Mouse (Mus musculus) Muller cell, postnatal 12 days (primary cell): ENCODE measurements around the gene Eif2b5.
"Not testable (repeated sequence)": the region's sequence is repeated elsewhere in the genome, so short reads cannot be mapped to it uniquely, and the experiment has no call there.

Source experiments
- DNase-seq: peaks from one replicate; pipeline ENCODE4 v3.0.0-alpha.2; 2015; ENCODE audit errors: inconsistent ontology term

The Eif2b5 gene

DNA sequence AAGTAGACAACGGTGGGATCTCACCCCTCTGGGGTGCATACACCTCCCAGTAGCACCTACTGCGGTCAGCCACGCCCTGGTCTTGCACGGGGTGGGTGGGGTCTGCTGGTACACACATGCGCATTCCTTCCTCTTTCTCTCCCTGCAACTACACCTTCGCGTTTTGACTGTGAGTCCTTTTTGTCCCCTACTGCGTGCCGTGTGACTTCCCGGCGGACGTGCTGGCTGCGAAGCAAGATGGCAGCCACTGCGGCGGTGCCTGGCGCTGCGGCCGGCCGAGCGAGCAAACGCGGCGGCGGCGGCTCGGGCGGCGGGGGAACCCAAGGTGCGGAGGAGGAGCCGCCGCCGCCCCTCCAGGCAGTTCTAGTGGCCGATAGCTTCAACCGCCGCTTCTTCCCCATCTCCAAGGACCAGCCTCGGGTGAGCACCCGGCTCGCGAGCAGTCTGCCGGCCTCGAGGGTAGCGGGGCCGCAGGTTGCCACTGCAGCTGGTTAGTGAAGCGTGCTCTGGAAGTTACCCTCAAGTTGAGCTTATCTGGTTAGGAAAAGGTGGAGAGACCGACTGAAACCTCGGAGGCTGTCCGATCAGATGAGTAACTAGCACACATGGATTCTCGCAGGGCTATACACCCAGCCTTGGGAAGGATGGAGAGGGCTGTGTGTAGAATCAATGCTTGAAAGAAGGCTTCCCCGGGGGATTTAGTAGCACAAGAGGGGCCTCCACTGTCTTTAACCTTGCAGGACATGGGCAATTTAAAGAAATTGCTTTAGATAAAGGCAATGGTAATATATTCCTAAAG lies at the start of gene Eif2b5:
Gene Eif2b5, plus strand, starts transcription at position 141 of the 799 bp plus-strand sequence.
- peak; percentile 91 for DNase-seq

DNA sequence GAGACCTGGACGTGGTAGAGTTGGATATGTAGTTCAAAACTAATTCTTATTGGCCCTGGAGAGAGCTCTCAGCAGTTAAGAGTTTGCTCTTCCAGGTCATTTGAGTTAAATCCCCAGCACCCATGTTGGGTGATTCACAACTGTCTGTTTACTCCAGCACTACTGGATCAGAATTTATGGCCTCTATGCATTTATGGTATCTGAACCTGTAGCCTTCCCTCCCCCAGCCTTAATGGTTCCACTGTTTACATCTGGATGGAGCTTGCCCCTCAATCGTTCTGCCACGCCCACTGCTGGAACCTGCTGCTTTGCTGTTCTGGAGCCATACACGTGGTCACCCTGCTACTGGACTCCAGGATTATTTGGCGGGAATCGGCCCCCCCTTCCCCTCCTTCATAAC lies 46.8 kb upstream of the Eif2b5 start:
- DNase-seq: no peak

DNA sequence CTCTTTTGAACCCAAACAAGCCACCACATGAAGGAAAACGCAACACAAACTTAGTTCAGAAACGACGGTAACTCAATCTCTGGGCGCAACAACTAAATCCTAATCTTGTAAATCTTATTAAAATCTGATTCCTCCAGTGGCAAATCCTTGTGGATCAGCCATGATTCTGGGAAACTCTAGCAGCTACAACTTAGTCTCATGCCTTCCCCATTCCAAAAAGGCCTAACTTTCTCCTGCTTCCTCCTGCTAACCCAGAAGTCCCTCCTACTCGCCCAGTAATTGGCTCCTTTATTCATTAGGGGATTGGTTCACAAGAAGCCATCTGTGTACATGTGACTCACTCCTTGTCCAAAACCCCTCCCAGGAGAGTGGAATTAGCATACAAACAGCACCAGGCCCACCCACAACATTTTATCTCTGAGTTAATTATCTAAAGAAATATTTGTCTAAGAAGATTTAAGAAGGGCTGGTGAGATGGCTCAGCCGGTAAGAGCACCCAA lies 44.4 kb upstream of the Eif2b5 start:
- DNase-seq: no peak

DNA sequence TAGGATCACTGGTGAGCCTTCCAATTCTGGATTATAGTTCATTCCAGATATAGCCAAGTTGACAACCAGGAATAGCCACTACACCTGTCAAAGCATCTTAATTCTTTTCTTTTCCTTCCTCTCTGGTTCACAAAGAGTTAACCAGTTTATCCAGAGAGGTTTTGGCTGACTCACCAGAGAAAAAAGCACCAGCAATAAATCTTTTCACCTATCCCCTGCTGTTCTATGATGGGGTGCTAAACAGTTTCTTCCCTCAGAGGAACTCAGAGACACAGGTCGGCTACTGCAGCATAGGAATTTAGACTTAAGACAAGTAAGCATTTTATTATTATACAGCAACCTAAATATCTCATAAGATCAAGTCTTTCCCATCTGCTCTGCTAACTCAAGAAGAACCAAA lies 42.5 kb upstream of the Eif2b5 start:
- no peak for DNase-seq

DNA sequence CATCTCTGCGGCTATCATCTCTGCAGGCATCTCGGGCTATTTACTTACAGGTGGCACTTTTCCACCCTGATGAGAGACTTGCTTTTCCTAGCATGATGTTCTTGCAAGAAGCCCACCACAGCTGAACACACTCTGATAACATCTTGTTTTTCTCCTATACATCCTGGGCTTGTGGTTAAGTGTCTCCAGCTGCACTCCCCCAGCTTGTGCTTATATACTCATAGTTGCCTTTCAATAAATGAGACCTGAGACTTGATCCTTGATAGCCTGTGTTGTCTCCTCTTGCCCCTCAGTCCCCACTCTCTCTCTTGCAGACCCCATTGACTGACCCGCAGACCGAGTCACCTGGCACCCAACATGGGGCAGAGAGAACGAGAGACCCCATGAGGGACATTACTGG lies 39.9 kb upstream of the Eif2b5 start:
- not testable (repeated sequence) for DNase-seq

DNA sequence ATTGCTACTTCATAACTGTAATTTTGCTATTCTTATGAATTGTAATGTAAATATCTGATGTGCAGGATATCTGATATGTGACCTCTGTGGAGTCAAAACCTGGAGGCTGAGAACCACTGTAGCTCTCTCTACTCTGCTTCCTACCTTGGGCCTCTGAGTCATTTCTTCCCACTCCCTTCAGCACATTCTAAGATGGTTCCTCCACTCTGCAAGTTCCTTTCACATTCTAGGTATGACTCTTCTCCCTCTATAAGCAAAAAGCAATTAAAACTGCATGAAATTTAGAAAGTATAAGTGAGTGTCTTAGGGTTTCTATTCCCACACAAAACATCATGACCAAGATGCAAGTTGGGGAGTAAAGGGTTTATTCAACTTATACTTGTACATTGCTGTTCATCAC lies 33.9 kb upstream of the Eif2b5 start:
- no peak for DNase-seq

DNA sequence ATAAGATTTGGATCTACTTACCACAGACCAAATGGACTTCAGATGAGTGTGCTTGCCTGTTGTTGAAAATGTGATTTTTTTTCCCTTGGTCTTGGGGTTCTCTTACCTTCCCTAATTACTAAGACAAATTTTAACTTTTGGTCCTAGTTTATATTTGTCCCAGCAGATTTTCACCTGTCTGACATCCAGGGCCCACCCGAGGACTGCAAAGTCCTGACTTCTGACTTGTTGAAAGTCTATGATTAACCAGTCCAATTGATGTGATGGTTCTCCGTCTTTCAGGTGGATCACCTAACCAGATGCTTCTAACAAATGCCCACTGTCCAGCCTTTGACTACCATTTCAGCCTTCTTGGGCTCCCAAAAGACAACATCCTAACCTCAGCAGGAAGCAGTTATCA lies 27.6 kb upstream of the Eif2b5 start:
- no peak for DNase-seq

DNA sequence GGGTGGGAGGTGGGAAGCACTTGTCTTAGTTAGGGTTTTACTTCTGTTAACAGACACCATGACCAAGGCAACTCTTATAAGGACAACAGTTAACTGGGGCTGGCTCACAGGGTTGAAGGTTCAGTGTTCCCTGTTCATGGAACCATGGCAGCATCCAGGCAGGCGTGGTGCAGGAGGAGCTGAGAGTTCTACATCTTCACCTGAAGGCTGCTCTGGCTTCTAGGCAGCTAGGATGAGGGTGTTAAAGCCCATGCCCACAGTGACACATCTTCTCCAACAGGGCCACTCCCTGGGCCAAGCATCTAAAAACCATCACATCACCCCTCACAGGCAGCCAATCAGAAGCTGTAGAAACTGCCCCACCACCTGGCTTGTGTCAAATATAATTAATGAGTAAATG lies 26.9 kb upstream of the Eif2b5 start:
- no peak for DNase-seq

DNA sequence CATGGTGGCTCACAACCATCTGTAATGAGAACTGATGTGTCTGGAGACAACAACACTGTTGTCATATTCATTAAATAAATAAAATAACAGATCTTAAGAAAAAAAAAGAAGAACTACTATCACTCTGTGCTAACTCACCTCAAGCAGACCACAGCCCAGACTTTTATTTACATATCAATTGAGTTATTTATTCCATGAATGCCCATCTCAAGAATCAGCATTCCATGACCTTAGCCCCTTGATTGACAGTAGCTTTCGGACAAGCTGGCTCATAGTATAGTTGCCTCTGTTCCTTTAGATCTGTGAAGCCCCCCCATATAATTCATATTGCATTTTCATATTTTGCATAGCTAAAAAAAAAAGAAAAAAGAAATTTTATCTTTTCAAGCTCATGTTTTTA lies 24.9 kb upstream of the Eif2b5 start:
- no peak for DNase-seq

DNA sequence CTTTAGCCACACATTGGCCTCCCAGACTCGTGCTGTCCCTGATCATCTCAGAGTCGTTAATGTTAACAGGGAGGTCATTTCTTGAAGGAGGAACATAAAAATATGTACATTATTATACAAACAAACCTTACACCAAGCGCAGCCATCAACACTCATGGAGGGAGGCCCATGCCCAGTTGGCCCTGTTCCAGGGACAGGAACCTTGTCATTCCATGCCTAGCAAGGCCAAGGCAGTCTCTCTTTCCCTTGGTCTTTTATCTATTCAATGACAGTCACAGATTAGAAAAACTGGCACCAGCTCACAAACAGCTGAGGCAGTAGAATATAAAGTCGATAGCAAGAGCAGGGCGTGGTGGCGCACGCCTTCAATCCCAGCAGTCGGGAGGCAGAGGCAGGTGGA lies 24.4 kb upstream of the Eif2b5 start:
- no peak for DNase-seq

DNA sequence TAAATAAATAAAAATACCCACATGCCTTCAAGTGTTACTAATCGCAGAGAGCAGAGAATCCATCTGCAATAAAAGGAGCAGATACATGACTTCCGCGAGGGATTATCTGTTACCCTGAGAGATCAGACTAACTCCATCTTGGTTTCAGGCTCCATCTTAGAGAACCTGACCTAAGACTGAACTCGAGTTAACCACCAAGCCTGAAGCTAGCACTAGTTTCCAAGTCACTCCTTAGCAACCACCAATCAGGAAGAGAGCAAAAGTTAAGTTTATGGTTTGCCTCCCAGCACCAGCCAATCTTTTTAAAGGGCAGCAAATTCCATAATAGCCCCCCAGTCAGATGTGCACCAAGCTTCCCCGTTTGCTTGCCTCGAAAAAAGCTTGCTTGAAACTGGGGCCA lies 23.8 kb upstream of the Eif2b5 start:
- DNase-seq: no peak

DNA sequence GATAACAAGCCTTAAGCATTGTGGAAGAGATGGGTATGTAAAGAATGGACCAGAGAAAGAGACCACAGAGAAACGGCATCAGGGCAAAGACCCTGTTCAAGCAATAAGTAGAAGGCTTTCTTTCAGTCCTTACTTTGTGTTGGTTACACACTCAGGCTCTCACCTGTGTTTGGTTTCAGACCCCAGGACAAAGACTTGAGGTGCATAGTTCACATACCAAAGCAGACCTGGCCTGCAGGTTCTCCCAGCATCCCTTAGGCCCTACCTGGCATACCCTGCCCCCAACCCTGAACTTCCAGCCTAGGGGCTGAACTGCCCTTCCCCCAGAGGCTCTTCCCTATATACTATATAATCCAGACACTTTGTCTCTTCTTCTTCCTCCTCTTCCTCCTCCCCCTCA lies 23.3 kb upstream of the Eif2b5 start:
- no peak for DNase-seq

DNA sequence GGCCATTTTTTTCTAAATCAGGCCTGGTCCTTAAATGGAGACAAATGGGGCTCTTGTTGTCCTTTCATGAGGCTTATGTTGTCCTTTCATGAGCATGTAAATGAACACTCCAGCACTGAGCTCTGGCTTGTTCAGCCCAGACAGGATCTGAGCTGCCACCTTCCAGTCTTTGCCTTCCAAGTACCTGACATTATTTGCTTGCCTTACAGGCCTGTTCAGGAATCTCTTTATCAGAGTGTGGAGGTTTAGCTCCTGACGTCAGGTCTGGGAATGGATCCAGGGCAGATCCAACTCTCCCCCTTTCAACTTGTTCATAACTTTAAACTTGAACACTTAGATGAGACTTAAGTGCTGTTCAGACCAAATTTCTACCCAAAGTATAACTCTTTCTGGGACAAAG lies 21.8 kb upstream of the Eif2b5 start:
- DNase-seq: peak; percentile 34

DNA sequence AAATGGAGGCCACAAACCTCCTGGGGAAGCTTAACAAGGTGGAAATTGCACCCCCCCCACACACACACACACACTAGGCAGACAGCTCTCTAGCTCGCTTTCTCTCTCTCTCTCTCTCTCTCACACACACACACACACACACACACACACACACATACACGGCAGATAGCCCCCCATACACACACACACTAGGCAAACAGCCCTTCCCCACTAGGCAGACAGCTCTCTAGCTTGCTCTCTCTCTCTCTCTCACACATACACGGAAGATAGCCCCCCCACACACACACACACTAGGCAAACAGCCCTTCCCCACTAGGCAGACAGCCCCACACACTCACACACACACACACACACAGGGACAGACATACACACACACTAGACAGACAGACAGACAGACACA lies 21.3 kb upstream of the Eif2b5 start:
- no peak for DNase-seq

DNA sequence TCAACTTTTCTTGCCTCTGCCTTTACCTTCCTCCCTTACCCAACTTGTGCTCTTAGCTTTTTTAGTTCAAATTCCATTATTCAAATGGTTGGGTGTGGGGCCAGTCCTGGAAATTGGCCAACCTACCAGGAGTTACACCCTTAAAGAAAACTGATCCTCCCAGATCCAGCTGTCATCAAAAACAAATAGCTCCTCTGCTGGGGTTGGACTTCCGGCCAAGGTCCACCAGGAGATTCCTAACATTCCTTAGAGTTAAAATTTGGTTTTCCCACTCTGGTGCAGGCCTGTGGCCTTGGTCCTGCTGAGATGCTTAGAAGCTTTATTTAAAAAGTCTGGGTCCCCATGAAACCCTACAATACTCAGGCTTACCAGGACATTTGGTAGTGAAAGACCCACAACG lies 20.1 kb upstream of the Eif2b5 start:
- no peak for DNase-seq

DNA sequence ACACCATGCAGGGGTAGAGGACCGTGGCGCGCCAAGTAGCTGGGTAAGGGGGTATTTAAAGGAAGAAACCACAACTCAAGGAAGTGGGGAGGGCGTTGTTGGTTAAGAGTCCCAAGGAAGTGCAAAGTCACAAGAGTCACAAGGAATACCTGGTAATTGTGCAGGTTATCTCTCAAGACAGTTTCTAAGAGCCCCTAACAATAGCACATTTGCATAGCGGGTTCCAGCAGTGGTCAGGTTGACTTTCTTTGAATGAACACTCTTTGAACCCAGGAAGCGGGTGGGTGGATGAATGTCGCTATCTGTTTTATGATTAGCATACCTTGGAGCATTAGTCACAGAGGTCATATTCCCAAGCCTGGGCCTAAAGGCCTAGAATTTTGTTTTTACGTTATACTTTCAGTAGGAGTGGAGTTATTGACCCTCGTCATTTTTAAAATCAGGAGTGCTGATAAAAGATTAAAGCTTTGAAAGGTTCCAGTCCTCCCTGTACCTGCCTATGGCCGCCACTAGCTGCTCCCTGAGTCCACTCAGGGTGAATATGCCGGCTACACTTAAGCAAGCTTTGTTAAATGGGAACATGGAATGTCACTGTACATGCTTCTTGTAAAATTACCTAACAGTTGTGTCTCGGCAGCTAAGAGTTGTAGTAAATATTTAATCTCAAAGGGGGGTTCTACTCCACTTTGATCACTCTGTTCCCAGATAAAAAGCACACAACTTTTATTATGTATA lies 19.4 kb upstream of the Eif2b5 start:
- not testable (repeated sequence) for DNase-seq

DNA sequence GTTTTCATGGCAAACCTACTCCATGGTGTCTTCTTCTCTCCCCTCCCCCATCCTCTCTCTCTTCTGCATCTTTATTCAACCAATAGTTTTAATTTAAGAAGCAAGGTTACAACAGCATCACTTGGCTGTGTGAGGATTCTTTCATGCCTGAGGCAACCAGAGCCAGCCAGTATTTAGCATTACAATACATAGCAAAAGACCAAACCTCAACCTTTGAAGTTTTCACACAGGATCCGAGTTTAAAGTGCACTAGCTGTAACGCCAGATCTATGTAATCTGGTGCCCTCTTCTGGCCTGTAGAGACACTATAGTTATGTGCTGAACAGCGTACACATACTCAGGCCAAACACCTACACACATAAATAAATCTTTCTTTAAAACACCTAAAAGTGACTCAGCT lies 18.5 kb upstream of the Eif2b5 start:
- DNase-seq: no peak

DNA sequence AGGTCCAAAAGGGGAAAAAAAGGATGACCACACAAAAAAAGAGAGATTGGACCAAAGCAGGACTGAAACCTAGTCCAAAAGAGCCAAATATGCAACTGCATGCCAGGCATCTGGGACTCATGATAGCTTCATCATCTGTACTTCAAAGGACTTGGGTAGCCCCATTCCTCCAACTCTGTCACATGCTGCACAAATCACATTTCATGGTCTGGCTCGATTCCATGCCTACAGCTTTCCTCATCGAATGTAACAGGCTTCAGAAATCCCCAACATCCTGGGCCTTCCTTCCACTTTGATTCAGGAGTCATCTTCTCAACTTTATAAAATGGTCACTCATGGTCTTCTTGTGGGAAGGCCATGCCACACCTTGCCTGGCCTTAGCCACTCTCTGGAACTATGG lies 16.9 kb upstream of the Eif2b5 start:
- no peak for DNase-seq

DNA sequence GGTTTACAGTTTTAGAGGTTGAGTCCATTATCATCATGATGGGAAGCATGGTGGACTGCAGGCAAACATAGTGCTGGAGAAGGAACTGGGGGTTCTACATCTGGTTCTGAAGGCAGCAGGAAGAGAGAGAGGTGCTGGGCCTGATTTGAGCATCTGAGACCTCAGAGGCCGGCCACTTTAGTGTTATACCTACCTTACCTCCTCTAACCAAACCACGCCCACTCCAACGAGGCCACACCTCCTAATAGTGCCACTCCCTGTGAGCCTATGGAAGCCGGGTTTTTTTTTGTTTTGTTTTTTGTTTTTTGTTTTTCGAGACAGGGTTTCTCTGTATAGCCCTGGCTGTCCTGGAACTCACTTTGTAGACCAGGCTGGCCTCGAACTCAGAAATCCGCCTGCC lies 14.9 kb upstream of the Eif2b5 start:
- not testable (repeated sequence) for DNase-seq

DNA sequence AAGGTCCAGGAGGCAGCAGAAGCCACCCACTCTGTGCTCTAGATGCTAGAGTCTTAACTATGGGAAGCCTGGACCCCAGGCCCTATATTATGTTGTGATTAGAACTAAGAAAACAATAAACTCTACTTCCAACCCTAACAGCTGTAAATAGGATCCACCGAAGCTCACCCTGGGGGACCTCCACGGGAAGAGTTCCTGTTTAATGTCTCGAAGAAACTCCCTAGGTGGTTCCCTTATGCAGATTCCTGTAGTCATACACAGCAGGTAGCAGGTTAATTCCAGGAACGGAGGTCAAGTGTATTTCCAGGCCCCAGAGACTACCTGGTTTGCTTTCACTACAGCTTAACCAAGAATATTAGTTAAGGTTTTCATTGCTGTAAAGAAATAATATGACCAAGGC lies 13.6 kb upstream of the Eif2b5 start:
- no peak for DNase-seq

DNA sequence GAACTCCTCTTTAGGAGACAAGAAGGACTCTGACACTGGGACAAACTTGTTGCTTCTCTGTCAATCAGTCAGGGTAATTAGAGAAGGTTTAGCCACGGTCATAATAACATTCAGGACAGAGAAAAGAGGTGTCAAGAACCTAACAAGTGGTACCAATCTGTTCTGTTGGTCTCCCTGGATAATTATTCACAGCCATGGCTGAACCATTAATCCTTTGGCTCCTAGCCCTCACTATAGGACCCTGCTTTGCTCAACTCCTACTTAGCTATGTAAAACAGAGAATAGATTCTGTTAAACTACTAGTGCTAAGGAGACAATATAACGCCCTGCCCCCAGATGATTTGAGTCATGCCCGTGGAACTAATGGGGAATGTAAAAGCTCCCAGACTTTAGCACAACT lies 12.6 kb upstream of the Eif2b5 start:
- no peak for DNase-seq

DNA sequence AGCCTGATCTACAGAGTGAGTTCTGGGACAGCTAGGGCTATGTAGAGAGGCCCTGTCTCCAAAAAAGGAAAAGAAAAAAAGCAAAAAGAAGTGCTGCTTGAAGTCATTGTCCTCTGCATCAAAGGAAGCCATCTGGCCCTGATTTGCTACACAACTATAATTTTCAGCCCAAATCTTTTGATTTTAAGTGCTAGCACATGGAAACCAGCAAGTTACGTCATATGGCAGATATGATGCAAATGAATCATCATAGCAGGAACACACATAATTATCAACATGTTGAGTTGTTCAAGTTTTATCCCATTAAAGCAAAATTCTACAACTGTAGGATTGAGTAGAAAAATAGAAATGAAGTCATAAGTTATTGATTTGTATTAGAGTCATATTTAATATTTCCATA lies 10.5 kb upstream of the Eif2b5 start:
- DNase-seq: no peak

DNA sequence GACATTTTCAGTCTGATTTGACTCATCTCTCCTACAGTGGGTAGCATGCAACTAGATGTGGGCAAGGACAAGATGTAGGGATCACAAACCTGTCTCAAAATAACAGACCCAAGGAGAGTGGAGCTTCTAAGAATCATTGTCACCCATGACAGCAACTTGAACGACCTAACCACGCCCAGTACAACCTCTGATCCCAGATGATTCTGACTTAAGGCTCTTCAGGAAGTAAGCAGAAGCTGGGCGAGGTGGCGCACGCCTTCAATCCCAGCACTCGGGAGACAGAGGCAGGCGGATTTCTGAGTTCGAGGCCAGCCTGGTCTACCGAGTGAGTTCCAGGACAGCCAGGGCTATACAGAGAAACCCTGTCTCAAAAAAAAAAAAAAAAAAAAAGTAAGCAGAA lies 9.9 kb upstream of the Eif2b5 start:
- not testable (repeated sequence) for DNase-seq
